Mouse (Mus musculus) lung, embryonic 14.5 days (tissue): Measurements from ENCODE around the gene Dcaf17. TPM values are rescaled to one million over a fixed set of nuclear protein-coding genes. Genes with fewer than 3 reads are reported as not detected.
A peak's percentile ranks its signal among the peaks of the same experiment; 100 is the strongest.

Experiments used
- ATAC-seq: fragments of 200-750 bp; cut with Nextera tagmentation; 2 replicates; pipeline ENCODE4 v1.8.0; 2017; ENCODE audit warnings: mild to moderate bottlenecking, moderate TSS enrichment, moderate library complexity; ENCODE audit not compliant: insufficient read depth
- DNase-seq: peaks from one replicate; pipeline ENCODE4 v3.0.0-alpha.2; 2015
- H3K27ac ChIP-seq: fragments of 300-500 bp; sonication (generic); 2 replicates; pipeline ENCODE4 v1.5.1; 2014; ENCODE audit warnings: low read depth, mild to moderate bottlenecking, moderate library complexity
- H3K27me3 ChIP-seq: fragments of 300-500 bp; sonication (generic); 2 replicates; pipeline ENCODE4 v1.6.1; 2014; ENCODE audit warnings: low read length, control low read depth; ENCODE audit not compliant: insufficient read depth
- H3K36me3 ChIP-seq: fragments of 300-500 bp; sonication (generic); 2 replicates; pipeline ENCODE4 v1.6.1; 2014; ENCODE audit warnings: control low read depth; ENCODE audit not compliant: insufficient read depth
- H3K4me1 ChIP-seq: fragments of 300-500 bp; sonication (generic); 2 replicates; pipeline ENCODE4 v1.6.1; 2014; ENCODE audit warnings: antibody characterized with exemption, control low read depth; ENCODE audit not compliant: insufficient read depth
- H3K4me2 ChIP-seq: fragments of 300-500 bp; sonication (generic); 2 replicates; pipeline ENCODE4 v1.6.1; 2014; ENCODE audit warnings: mild to moderate bottlenecking
- H3K4me3 ChIP-seq: fragments of 300-500 bp; sonication (generic); 2 replicates; pipeline ENCODE4 v1.5.1; 2014; ENCODE audit warnings: low read depth, low read length
- H3K9ac ChIP-seq: fragments of 300-500 bp; sonication (generic); 2 replicates; pipeline ENCODE4 v1.6.1; 2014
- H3K9me3 ChIP-seq: fragments of 300-500 bp; sonication (generic); 2 replicates; pipeline ENCODE4 v1.6.1; 2016; ENCODE audit warnings: low read depth, low read length, control low read depth
- CTCF ChIP-seq: IDR thresholded peaks from 2 replicates; pipeline ENCODE4 v1.5.1; 2016; ENCODE audit warnings: antibody characterized with exemption, low read depth
- WGBS: fragments of 180-500 bp; shearing (Covaris S2); extraction: QIAGEN DNeasy Blood & Tissue Kit; methylation state at CpG from one replicate; pipeline ENCODE4 v1.1.7; 2014; 5-methylcytosine and 5-hydroxymethylcytosine counted together
- polyA plus RNA-seq: library from polyadenylated mRNA; unstranded; fragments of >200 nt; fragmentation: Nextera tagmentation; extraction: Ambion mirVana; gene quantifications from 2 replicates; pipeline ENCODE4 v1.2.1, GENCODE M21; 2014

Gene Dcaf17
- polyA plus RNA-seq, 1 experiment from 2014 or later = 28.6 TPM

GRCm38 (mm10) chr2:71033987-71034386 lies 21.1 kb upstream of the Dcaf17 start:
- WGBS = 62% methylated on average over 8 of the region's 8 CpGs
- TF ChIP-seq CTCF = no peak

DNA sequence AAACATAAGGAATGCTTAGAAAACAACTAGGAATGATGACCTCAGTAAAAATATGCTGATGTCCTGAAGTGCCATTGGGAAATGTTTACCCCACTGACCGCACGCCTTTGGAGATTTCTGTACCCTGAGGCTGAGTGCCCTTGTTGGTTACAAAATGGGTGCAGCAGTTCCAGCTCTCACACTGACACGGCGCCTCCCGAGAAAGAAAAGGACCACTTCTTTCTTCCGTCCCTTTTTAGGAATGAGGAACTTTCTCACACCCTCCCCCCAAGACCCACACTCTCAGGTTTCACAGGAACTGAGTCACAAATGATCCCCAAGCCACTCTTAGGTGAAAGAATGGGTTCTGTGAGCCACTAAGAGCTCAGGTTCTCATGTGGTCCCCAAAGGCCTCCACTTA lies 17.7 kb upstream of the Dcaf17 start:
- no peaks in the 10 kb centered on the region for H3K27me3 ChIP-seq
- no peak for ATAC-seq
- no peak overlapping the region for H3K27ac ChIP-seq
- H3K4me3 ChIP-seq = no peak overlapping the region
- 82% methylated on average over 6 of the region's 6 CpGs for WGBS
- TF ChIP-seq CTCF = no peak
- H3K4me2 ChIP-seq = no peak overlapping the region
- H3K4me1 ChIP-seq = no peaks in the 10 kb centered on the region
- no peak for DNase-seq
- no peaks in the 10 kb centered on the region for H3K36me3 ChIP-seq
- no peak overlapping the region for H3K9ac ChIP-seq
- H3K9me3 ChIP-seq = no peaks in the 10 kb centered on the region

More at GRCm38 (mm10) chr2:71033987-71034386, 21.1 kb upstream of the Dcaf17 start:
- H3K9me3 ChIP-seq = no peaks in the 10 kb centered on the region
- no peaks in the 10 kb centered on the region for H3K36me3 ChIP-seq
- no peak overlapping the region for H3K4me3 ChIP-seq
- no peak for ATAC-seq
- no peaks in the 10 kb centered on the region for H3K27me3 ChIP-seq
- H3K27ac ChIP-seq = no peak overlapping the region
- DNase-seq = no peak
- H3K4me2 ChIP-seq = no peak overlapping the region
- H3K4me1 ChIP-seq = no peaks in the 10 kb centered on the region; the same call in 1 of the 2 replicates
- no peak overlapping the region for H3K9ac ChIP-seq

GRCm38 (mm10) chr2:71039522-71040121 lies 15.5 kb upstream of the Dcaf17 start:
- Histone ChIP-seq H3K9ac (no peak overlapping the region), H3K27me3 (no peaks in the 10 kb centered on the region), H3K4me1 (no peaks in the 10 kb centered on the region), H3K27ac (no peak overlapping the region), H3K9me3 (no peaks in the 10 kb centered on the region), H3K36me3 (no peaks in the 10 kb centered on the region), H3K4me3 (no peak overlapping the region), H3K4me2 (peak overlapping the region; percentile 23; the same call in 1 of the 2 replicates)
- DNase-seq (peak; percentile 85), ATAC-seq (peak; percentile 78)
- 37% methylated on average over 11 of the region's 11 CpGs for whole genome bisulfite sequencing
- peak; percentile 83 for TF ChIP-seq CTCF

- H3K4me1 ChIP-seq = 0 out of 2 replicates have a peak, but pooled peaks cover 6% of the 10 kb centered on the region
- H3K4me3 ChIP-seq = no peak overlapping the region
- H3K27me3 ChIP-seq = no peaks in the 10 kb centered on the region
- H3K9ac ChIP-seq = no peak overlapping the region
- no peaks in the 10 kb centered on the region for H3K36me3 ChIP-seq
- ATAC-seq (peak; percentile 76), DNase-seq (peak; percentile 63)
- H3K27ac ChIP-seq = no peak overlapping the region
- peak overlapping the region; percentile 1; the same call in 1 of the 2 replicates for H3K4me2 ChIP-seq
- no peaks in the 10 kb centered on the region for H3K9me3 ChIP-seq
- 36% methylated on average over 6 of the region's 6 CpGs for WGBS
- TF ChIP-seq CTCF = no peak
Observed at GRCm38 (mm10) chr2:71046151-71046550, 9.0 kb upstream of the Dcaf17 start.

DNA sequence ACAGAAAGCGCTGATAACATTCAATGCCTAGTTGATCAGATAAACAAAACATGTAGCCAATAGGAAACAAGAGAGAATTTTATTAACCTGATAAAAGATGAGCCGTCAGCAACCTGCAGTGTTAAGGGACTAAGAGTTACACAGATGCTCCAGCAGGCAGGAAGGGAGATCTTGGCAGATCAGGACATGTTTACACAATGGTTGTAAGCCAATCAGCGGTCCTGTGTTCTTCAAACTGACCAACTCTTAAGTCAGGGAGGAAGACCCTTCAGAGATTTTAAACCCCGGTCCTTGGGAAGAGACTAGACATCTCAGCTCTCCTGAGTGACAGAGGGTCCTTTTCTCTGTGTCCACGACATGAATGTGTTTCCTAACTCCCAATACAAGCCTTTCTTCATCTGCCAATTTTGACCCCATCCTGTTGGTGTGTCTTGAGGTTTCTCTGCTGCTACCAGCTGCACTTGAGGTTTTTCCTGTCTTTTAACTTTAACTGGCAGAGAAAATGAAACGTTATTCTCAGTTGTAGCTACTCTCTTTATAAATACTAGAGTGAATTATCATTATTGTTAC lies 8.3 kb upstream of the Dcaf17 start:
- H3K9ac ChIP-seq = no peak overlapping the region

DNA sequence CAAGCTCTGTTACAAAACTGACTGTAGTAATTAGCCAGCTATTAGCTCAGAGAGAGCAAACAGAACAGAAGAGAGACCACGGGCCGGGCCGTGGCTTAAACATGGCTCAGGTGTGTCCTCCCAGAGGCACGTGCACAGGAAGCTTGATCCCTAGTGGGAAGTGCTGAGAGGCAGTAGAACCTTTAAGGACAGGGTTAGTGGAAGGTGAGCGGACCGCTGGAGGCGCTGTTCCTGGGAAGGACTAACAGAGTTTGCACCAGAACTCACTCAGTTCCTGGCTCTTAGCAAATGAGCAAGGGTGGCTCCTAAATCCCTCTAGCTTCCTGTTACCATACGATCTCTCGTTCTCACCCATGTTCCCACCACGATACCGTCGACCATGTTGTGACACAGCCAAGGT lies 6.2 kb upstream of the Dcaf17 start:
- no peak for DNase-seq
- WGBS = 70% methylated on average over 12 of the region's 12 CpGs
- Histone ChIP-seq H3K4me3 (no peak overlapping the region), H3K4me2 (no peak overlapping the region), H3K36me3 (no peaks in the 10 kb centered on the region), H3K27me3 (no peaks in the 10 kb centered on the region), H3K27ac (no peak overlapping the region), H3K9me3 (no peaks in the 10 kb centered on the region), H3K4me1 (0 out of 2 replicates have a peak, but pooled peaks cover 6% of the 10 kb centered on the region), H3K9ac (no peak overlapping the region)
- no peak for ATAC-seq
- no peak for TF ChIP-seq CTCF

More for the DNA sequence above, 8.3 kb upstream of the Dcaf17 start:
- Histone ChIP-seq H3K36me3 (no peaks in the 10 kb centered on the region), H3K27me3 (no peaks in the 10 kb centered on the region), H3K4me2 (0 out of 2 replicates have a peak overlapping the region, but pooled peaks have one; percentile 1), H3K27ac (no peak overlapping the region), H3K9me3 (no peaks in the 10 kb centered on the region), H3K4me1 (0 out of 2 replicates have a peak, but pooled peaks cover 6% of the 10 kb centered on the region), H3K4me3 (no peak overlapping the region)
- 21% methylated on average over 6 of the region's 6 CpGs for WGBS
- peak; percentile 50; the same call in 1 of the 2 replicates for ATAC-seq
- peak; percentile 62 for DNase-seq
- no peak for TF ChIP-seq CTCF

DNA sequence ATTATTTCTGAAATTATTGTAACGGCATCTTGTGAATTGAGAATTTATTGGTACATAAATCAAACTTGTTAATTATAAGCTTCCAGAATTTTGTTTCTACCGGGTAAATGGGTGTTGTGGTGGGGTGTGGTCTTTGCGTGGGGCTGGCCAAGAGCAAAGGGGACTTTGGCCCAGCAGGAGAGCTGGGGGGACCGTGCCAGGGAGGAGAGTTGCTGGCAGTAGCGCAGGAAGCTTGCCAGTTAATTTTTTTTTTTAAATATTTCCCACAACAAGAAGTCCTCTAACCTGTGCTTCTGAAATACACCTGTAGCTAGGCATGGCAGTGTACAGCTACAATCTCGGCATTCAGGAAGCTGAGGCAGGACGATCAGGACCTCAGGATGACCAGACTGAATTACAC lies 4.6 kb upstream of the Dcaf17 start:
- DNase-seq = no peak
- no peaks in the 10 kb centered on the region for H3K27me3 ChIP-seq
- H3K36me3 ChIP-seq = no peaks in the 10 kb centered on the region
- no peak overlapping the region for H3K4me3 ChIP-seq
- H3K27ac ChIP-seq = no peak overlapping the region
- H3K9ac ChIP-seq = no peak overlapping the region
- no peak for ATAC-seq
- H3K4me2 ChIP-seq = no peak overlapping the region
- no peak for TF ChIP-seq CTCF
- 0 out of 2 replicates have a peak, but pooled peaks cover 6% of the 10 kb centered on the region for H3K4me1 ChIP-seq
- no peaks in the 10 kb centered on the region for H3K9me3 ChIP-seq
- 89% methylated on average over 7 of the region's 7 CpGs for WGBS
